Mouse (Mus musculus): Measurements from ENCODE around the gene Ropn1. TPM values are rescaled to one million over a fixed set of nuclear protein-coding genes. Genes with fewer than 3 reads are reported as not detected.
A peak's percentile ranks its signal among the peaks of the same experiment; 100 is the strongest.

Ropn1 gene
- polyA plus RNA-seq, 1 experiment = not detected

GRCm38 (mm10) chr16:34706487-34706946 is 56.8 kb downstream of the Ropn1 start:
- TF ChIP-seq CTCF (IDR thresholded peaks at IDR 0.05; ENCODE audit: borderline replicate concordance, insufficient read depth, low read length) (no peak), POLR2A (IDR thresholded peaks at IDR 0.05; ENCODE audit: low read depth, low read length) (no peak)
- H3K27ac ChIP-seq (ENCODE audit: insufficient read depth, low read length) = peak overlapping the region; percentile 66; the same call in 1 of the 2 replicates

GRCm38 (mm10) chr16:34711481-34711880 is 61.8 kb downstream of the Ropn1 start:
- Histone ChIP-seq H3K4me1 (ENCODE audit: control insufficient read depth, insufficient read depth, low read length) (no peaks in the 10 kb centered on the region), H3K27ac (ENCODE audit: insufficient read depth, low read length) (no peak overlapping the region), H3K4me3 (ENCODE audit: insufficient read depth, low read length) (no peak overlapping the region)
- no peak for TF ChIP-seq POLR2A (IDR thresholded peaks at IDR 0.05; ENCODE audit: low read depth, low read length)
- no peak for TF ChIP-seq CTCF (IDR thresholded peaks at IDR 0.05; ENCODE audit: borderline replicate concordance, insufficient read depth, low read length)

More at GRCm38 (mm10) chr16:34706487-34706946, 56.8 kb downstream of the Ropn1 start:
- no peak overlapping the region for H3K4me3 ChIP-seq (ENCODE audit: insufficient read depth, low read length)
- H3K4me1 ChIP-seq (ENCODE audit: control insufficient read depth, insufficient read depth, low read length) = no peaks in the 10 kb centered on the region

GRCm38 (mm10) chr16:34725156-34725555 is 75.4 kb downstream of the Ropn1 start:
- Histone ChIP-seq H3K27ac (ENCODE audit: insufficient read depth, low read length) (no peak overlapping the region), H3K4me1 (ENCODE audit: control insufficient read depth, insufficient read depth, low read length) (peaks cover 3% of the 10 kb centered on the region; the same call in 1 of the 2 replicates), H3K4me3 (ENCODE audit: insufficient read depth, low read length) (no peak overlapping the region)
- TF ChIP-seq POLR2A (IDR thresholded peaks at IDR 0.05; ENCODE audit: low read depth, low read length) = no peak
- TF ChIP-seq CTCF (IDR thresholded peaks at IDR 0.05; ENCODE audit: borderline replicate concordance, insufficient read depth, low read length) = no peak

Other genes with a start within 250 kb of the Ropn1 start
- 25.5 and 30.3 TPM in 2 replicates for gene Kalrn, start 76.4 kb upstream of the Ropn1 start, polyA plus RNA-seq (2011; ENCODE audit: insufficient read length, low read depth, missing spikeins)
- gene Ccdc14, start 40.7 kb downstream of the Ropn1 start, polyA plus RNA-seq (2011; ENCODE audit: insufficient read length, low read depth, missing spikeins) = 5.5 and 5.7 TPM in 2 replicates
- 49.0 and 60.8 TPM in 2 replicates for gene Mylk, start 95.3 kb downstream of the Ropn1 start, polyA plus RNA-seq (2011; ENCODE audit: insufficient read length, low read depth, missing spikeins)